Mouse (Mus musculus) liver (tissue): ENCODE data around the gene Gm11237.
"Not testable (repeated sequence)": the region's sequence is repeated elsewhere in the genome, so short reads cannot be mapped to it uniquely, and the experiment has no call there.

ENCODE experiments used
- DNase-seq: peaks from one replicate; pipeline ENCODE4 v3.0.0-alpha.2; 2020; ENCODE audit warnings: mixed read lengths

Gene Gm11237

GRCm38 (mm10) chr4:73622684-73623083 is at the start of gene Gm11237:
TSS of gene Gm11237 (plus strand) at chr4:73622984.
- not testable (repeated sequence) for DNase-seq

DNA sequence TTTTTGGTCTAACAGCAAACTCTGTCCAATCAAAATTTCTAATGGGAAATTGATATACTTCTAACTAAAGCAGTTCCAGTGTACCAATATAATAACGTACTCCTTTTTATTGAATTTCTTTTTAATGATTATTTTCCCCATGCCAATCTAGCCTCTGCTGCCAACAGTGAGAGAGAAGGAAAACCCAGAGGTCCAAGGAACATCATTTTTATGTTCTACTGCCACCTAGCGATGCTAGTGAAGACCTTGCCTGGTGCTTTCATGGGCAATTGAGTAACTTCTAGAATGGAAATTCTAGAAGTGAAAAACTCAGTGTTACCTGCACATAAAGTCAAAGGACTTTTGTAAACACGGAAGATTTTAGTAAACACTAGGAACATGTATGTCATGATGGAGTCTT is 23.5 kb upstream of the Gm11237 start:
- no peak for DNase-seq

DNA sequence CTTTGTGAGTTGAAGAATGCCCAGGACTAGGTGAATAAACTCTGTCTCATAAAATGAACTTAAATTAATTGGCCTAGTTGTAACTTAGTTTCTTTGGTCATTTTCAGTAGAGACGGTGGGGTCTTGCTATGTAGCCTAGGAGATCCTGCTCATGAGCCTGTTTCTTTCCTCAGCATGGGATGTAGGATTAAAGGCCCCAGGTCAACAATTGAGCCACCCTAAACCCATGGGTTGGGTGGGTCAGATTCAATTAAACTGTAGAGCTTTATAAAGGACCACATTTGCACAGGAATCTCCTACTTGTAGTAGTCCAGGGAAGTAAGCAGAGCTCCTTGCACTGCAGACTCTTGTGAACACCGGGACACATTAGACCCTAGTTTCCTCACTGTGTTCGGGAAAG is 15.2 kb upstream of the Gm11237 start, which contains the start of gene Gm11238:
Gene Gm11238, plus strand, starts transcription at position 301 of the 400 bp plus-strand sequence.
- DNase-seq = not testable (repeated sequence)

DNA sequence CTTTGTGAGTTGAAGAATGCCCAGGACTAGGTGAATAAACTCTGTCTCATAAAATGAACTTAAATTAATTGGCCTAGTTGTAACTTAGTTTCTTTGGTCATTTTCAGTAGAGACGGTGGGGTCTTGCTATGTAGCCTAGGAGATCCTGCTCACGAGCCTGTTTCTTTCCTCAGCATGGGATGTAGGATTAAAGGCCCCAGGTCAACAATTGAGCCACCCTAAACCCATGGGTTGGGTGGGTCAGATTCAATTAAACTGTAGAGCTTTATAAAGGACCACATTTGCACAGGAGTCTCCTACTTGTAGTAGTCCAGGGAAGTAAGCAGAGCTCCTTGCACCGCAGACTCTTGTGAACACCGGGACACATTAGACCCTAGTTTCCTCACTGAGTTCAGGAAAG is 15.0 kb downstream of the Gm11237 start, which contains the start of gene Gm11236:
Gene Gm11236, plus strand, starts transcription at position 301 of the 400 bp plus-strand sequence.
- not testable (repeated sequence) for DNase-seq

GRCm38 (mm10) chr4:73661864-73662263 is 39.1 kb downstream of the Gm11237 start:
- not testable (repeated sequence) for DNase-seq

- not testable (repeated sequence) for DNase-seq
Measured at GRCm38 (mm10) chr4:73668054-73668453, 45.3 kb downstream of the Gm11237 start, which contains the start of gene Gm11239. TSS of gene Gm11239 (plus strand) at chr4:73668354.
